Mouse (Mus musculus): ENCODE measurements around the gene Cenpp. TPM values are rescaled to one million over a fixed set of nuclear protein-coding genes. Genes with fewer than 3 reads are reported as not detected.
A peak's percentile ranks its signal among the peaks of the same experiment; 100 is the strongest.

Cenpp gene
- polyA plus RNA-seq, 1 experiment from 2014 or later = 27.7 TPM

DNA sequence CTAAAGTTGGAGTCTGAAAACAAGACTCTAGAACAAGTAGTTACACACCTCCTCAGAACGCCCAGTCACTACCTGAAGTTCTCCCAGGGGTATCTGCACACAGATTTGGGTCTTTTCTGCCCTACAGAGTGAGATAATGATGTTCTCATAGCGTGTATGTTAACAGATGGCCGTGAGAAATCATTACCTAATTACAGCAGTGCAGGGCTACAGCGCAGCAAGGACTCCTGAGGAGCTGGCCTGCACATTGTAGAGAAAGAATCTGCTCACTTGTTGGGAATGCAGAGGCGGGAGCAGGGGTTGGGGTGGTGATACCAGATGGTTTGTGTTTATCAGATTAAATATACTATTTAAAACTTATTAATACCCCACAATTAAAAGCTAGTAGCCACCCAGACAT is 172.0 kb downstream of the Cenpp start:
- no peak for DNase-seq (ENCODE audit: low spot score)
- no peaks in the 10 kb centered on the region for H3K9me3 ChIP-seq
- H3K27ac ChIP-seq = 0 out of 2 replicates have a peak overlapping the region, but pooled peaks have one; percentile 56
- no peaks in the 10 kb centered on the region for H3K27me3 ChIP-seq (ENCODE audit: insufficient read depth, poor library complexity, severe bottlenecking)
- H3K4me3 ChIP-seq = no peak overlapping the region
- H3K4me1 ChIP-seq = peaks cover 5% of the 10 kb centered on the region; the same call in 1 of the 2 replicates
- no peaks in the 10 kb centered on the region for H3K36me3 ChIP-seq
- 73% methylated on average over 5 of the region's 5 CpGs for WGBS

- DNase-seq (ENCODE audit: low spot score) = no peak
- Histone ChIP-seq H3K27ac (no peak overlapping the region), H3K9me3 (no peaks in the 10 kb centered on the region), H3K4me3 (no peak overlapping the region), H3K36me3 (no peaks in the 10 kb centered on the region), H3K27me3 (ENCODE audit: insufficient read depth, poor library complexity, severe bottlenecking) (no peaks in the 10 kb centered on the region), H3K4me1 (peaks cover 5% of the 10 kb centered on the region; the same call in 1 of the 2 replicates)
- WGBS = 60% methylated on average over 2 of the region's 2 CpGs
Measured at GRCm38 (mm10) chr13:49480057-49480456, 172.5 kb downstream of the Cenpp start.

- Histone ChIP-seq H3K27me3 (ENCODE audit: insufficient read depth, poor library complexity, severe bottlenecking) (no peaks in the 10 kb centered on the region), H3K27ac (no peak overlapping the region), H3K9me3 (no peaks in the 10 kb centered on the region), H3K4me3 (no peak overlapping the region), H3K4me1 (peaks cover 5% of the 10 kb centered on the region; the same call in 1 of the 2 replicates), H3K36me3 (no peaks in the 10 kb centered on the region)
- 85% methylated on average over 4 of the region's 4 CpGs for WGBS
- no peak for DNase-seq (ENCODE audit: low spot score)
Measured at GRCm38 (mm10) chr13:49479399-49479798, 173.2 kb downstream of the Cenpp start.

- 90% methylated on average over 6 of the region's 6 CpGs for WGBS
- DNase-seq (ENCODE audit: low spot score) = no peak
- peaks cover 5% of the 10 kb centered on the region; the same call in 1 of the 2 replicates for H3K4me1 ChIP-seq
- no peaks in the 10 kb centered on the region for H3K27me3 ChIP-seq (ENCODE audit: insufficient read depth, poor library complexity, severe bottlenecking)
- no peak overlapping the region for H3K4me3 ChIP-seq
- no peaks in the 10 kb centered on the region for H3K36me3 ChIP-seq
- no peak overlapping the region for H3K27ac ChIP-seq
- H3K9me3 ChIP-seq = no peaks in the 10 kb centered on the region
Measured at GRCm38 (mm10) chr13:49478851-49479374, 173.7 kb downstream of the Cenpp start.

GRCm38 (mm10) chr13:49477887-49478286 is 174.7 kb downstream of the Cenpp start:
- no peak overlapping the region for H3K27ac ChIP-seq
- 86% methylated on average over 3 of the region's 3 CpGs for WGBS
- no peaks in the 10 kb centered on the region for H3K27me3 ChIP-seq (ENCODE audit: insufficient read depth, poor library complexity, severe bottlenecking)
- H3K36me3 ChIP-seq = no peaks in the 10 kb centered on the region
- no peak for DNase-seq (ENCODE audit: low spot score)
- no peaks in the 10 kb centered on the region for H3K9me3 ChIP-seq
- peaks cover 5% of the 10 kb centered on the region; the same call in 1 of the 2 replicates for H3K4me1 ChIP-seq
- H3K4me3 ChIP-seq = no peak overlapping the region

- Histone ChIP-seq H3K27me3 (ENCODE audit: insufficient read depth, poor library complexity, severe bottlenecking) (no peaks in the 10 kb centered on the region), H3K27ac (no peak overlapping the region), H3K9me3 (no peaks in the 10 kb centered on the region), H3K4me1 (no peaks in the 10 kb centered on the region), H3K4me3 (no peak overlapping the region), H3K36me3 (no peaks in the 10 kb centered on the region)
- WGBS = 95% methylated on average over 6 of the region's 6 CpGs
- peak; percentile 58 for DNase-seq (ENCODE audit: low spot score)
Measured at GRCm38 (mm10) chr13:49472676-49473005, 179.9 kb downstream of the Cenpp start.

GRCm38 (mm10) chr13:49471981-49472675 is 180.5 kb downstream of the Cenpp start:
- H3K36me3 ChIP-seq = no peaks in the 10 kb centered on the region
- 75% methylated on average over 4 of the region's 4 CpGs for WGBS
- no peaks in the 10 kb centered on the region for H3K9me3 ChIP-seq

DNA sequence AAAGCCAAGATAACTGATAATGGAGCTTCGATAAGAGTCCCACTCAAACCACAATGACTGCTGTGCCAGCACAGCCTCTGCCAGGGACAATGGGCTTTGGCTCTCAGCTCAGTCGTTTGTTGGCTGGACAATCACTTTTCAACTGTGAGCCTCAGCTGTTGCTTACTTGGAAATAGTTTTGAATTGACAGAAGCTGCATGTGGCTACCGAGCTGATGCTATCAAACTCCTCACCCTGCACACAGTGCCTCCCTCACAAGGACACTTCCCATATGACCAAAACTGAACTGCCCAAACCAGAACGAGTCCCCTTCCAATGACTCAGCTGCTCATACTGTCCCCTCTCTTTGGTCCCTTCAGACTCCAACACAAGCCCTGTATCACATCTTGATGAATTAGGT is 181.8 kb downstream of the Cenpp start:
- H3K27ac ChIP-seq = no peak overlapping the region

More at GRCm38 (mm10) chr13:49471981-49472675, 180.5 kb downstream of the Cenpp start:
- no peaks in the 10 kb centered on the region for H3K4me1 ChIP-seq
- H3K27ac ChIP-seq = no peak overlapping the region
- H3K4me3 ChIP-seq = no peak overlapping the region
- no peaks in the 10 kb centered on the region for H3K27me3 ChIP-seq (ENCODE audit: insufficient read depth, poor library complexity, severe bottlenecking)
- peak; percentile 68 for DNase-seq (ENCODE audit: low spot score)

GRCm38 (mm10) chr13:49470319-49470718 is 182.3 kb downstream of the Cenpp start:
- Histone ChIP-seq H3K9me3 (no peaks in the 10 kb centered on the region), H3K36me3 (peaks cover 3% of the 10 kb centered on the region; the same call in 1 of the 2 replicates), H3K27ac (no peak overlapping the region), H3K27me3 (ENCODE audit: insufficient read depth, poor library complexity, severe bottlenecking) (no peaks in the 10 kb centered on the region), H3K4me3 (no peak overlapping the region), H3K4me1 (no peaks in the 10 kb centered on the region)
- no peak for DNase-seq (ENCODE audit: low spot score)
- 80% methylated on average over 4 of the region's 4 CpGs for WGBS

More for the DNA sequence above, 181.8 kb downstream of the Cenpp start:
- DNase-seq (ENCODE audit: low spot score) = no peak
- Histone ChIP-seq H3K27me3 (ENCODE audit: insufficient read depth, poor library complexity, severe bottlenecking) (no peaks in the 10 kb centered on the region), H3K36me3 (no peaks in the 10 kb centered on the region), H3K4me1 (no peaks in the 10 kb centered on the region), H3K4me3 (no peak overlapping the region), H3K9me3 (no peaks in the 10 kb centered on the region)
- WGBS = 80% methylated on average over 4 of the region's 4 CpGs

DNA sequence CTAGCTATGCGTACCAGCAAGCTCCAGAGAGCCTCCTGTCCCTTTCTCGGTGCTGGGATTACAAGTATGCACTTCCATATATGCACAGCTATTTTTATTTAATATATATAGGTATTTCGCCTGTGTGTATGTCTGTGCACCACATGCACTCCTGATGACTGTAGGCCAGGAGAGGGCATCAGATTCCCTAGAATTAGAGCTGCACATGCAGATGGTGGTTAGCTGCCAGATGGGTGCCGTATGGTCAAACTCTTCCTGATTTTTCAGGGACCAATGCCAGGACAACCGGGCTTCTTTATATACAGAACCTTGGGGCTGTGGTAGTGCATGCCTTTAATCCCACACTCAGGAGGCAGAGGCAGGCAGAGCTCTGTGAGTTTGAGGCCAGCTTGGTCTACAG is 183.6 kb downstream of the Cenpp start:
- DNase-seq (ENCODE audit: low spot score) = no peak
- H3K4me1 ChIP-seq = no peaks in the 10 kb centered on the region
- no peaks in the 10 kb centered on the region for H3K27me3 ChIP-seq (ENCODE audit: insufficient read depth, poor library complexity, severe bottlenecking)
- no peak overlapping the region for H3K4me3 ChIP-seq
- no peaks in the 10 kb centered on the region for H3K9me3 ChIP-seq
- 88% methylated on average over 5 of the region's 5 CpGs for WGBS
- H3K27ac ChIP-seq = no peak overlapping the region
- peaks cover 16% of the 10 kb centered on the region for H3K36me3 ChIP-seq

- no peak overlapping the region for H3K27ac ChIP-seq
- no peaks in the 10 kb centered on the region for H3K9me3 ChIP-seq
- H3K4me3 ChIP-seq = no peak overlapping the region
- no peaks in the 10 kb centered on the region for H3K27me3 ChIP-seq (ENCODE audit: insufficient read depth, poor library complexity, severe bottlenecking)
- no peak for DNase-seq (ENCODE audit: low spot score)
- 83% methylated on average over 2 of the region's 2 CpGs for WGBS
- H3K4me1 ChIP-seq = no peaks in the 10 kb centered on the region
- H3K36me3 ChIP-seq = peaks cover 27% of the 10 kb centered on the region
Measured at GRCm38 (mm10) chr13:49467585-49467984, 185.0 kb downstream of the Cenpp start.

DNA sequence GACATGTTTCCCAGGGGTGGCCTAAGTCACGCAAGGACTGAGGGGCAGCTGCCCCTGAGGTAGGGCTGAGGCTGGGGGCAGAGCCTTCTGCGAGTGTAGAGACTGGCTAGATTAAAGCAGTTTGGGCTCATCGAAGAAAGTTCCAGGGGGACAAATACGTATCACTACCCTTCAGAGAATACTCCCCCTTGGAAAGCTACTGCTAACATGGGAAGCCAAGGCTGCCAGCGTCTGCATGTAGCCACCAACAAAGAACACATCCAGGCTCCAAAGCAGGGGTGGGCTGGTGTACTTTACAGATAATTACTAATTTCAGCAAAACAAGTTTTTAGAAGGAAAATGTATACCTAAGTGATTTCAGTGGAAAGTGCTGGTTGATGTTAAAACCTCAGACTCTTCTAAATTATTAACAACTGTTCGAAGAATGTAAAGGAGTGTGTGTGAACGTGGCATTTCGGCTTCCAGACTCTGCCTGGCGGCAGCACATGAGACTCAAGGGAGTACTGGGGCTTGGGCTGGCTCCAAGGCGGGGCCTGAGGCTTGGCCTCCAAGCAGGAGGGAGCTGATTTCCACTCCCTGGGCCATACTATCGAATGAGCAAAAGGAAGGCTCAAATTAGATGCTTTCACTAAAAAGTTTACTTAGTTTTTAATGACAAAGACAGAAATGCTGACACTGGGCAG is 186.1 kb downstream of the Cenpp start:
- no peak for DNase-seq (ENCODE audit: low spot score)
- Histone ChIP-seq H3K4me1 (no peaks in the 10 kb centered on the region), H3K4me3 (no peak overlapping the region), H3K36me3 (peaks cover 38% of the 10 kb centered on the region), H3K27me3 (ENCODE audit: insufficient read depth, poor library complexity, severe bottlenecking) (no peaks in the 10 kb centered on the region), H3K9me3 (no peaks in the 10 kb centered on the region), H3K27ac (no peak overlapping the region)
- WGBS = 79% methylated on average over 11 of the region's 11 CpGs

- no peak for DNase-seq (ENCODE audit: low spot score)
- no peaks in the 10 kb centered on the region for H3K4me1 ChIP-seq
- no peak overlapping the region for H3K27ac ChIP-seq
- no peaks in the 10 kb centered on the region for H3K9me3 ChIP-seq
- 82% methylated on average over 4 of the region's 4 CpGs for WGBS
- H3K27me3 ChIP-seq (ENCODE audit: insufficient read depth, poor library complexity, severe bottlenecking) = no peaks in the 10 kb centered on the region
- H3K4me3 ChIP-seq = no peak overlapping the region
- peaks cover 45% of the 10 kb centered on the region for H3K36me3 ChIP-seq
Measured at GRCm38 (mm10) chr13:49465875-49466274, 186.7 kb downstream of the Cenpp start.
